Mouse (Mus musculus) hindbrain, embryonic 13.5 days (tissue): ENCODE data around the gene Ankrd6. TPM values are rescaled to one million over a fixed set of nuclear protein-coding genes. Genes with fewer than 3 reads are reported as not detected.

Experiments
- ATAC-seq: fragments of 200-750 bp; cut with Nextera tagmentation; 2 replicates; pipeline ENCODE4 v1.8.0; 2017; ENCODE audit warnings: moderate TSS enrichment; ENCODE audit not compliant: low FRiP score
- H3K27ac ChIP-seq: fragments of 300-500 bp; sonication (generic); 2 replicates; pipeline ENCODE4 v1.5.1; 2015; ENCODE audit warnings: inconsistent platforms, mild to moderate bottlenecking, moderate library complexity
- H3K27me3 ChIP-seq: fragments of 300-500 bp; sonication (generic); 2 replicates; pipeline ENCODE4 v1.6.1; 2015; ENCODE audit warnings: mild to moderate bottlenecking, inconsistent platforms
- H3K36me3 ChIP-seq: fragments of 300-500 bp; sonication (generic); 2 replicates; pipeline ENCODE4 v1.6.1; 2015; ENCODE audit warnings: mild to moderate bottlenecking, inconsistent platforms
- H3K4me1 ChIP-seq: fragments of 300-500 bp; sonication (generic); replicated peaks from 2 replicates; pipeline ENCODE4 v1.6.1; 2015; ENCODE audit warnings: inconsistent platforms
- H3K4me2 ChIP-seq: fragments of 300-500 bp; sonication (generic); 2 replicates; pipeline ENCODE4 v1.6.1; 2015; ENCODE audit warnings: inconsistent platforms, mild to moderate bottlenecking, moderate library complexity
- H3K4me3 ChIP-seq: fragments of 300-500 bp; sonication (generic); 2 replicates; pipeline ENCODE4 v1.5.1; 2015; ENCODE audit warnings: mild to moderate bottlenecking, inconsistent platforms
- H3K9ac ChIP-seq: fragments of 300-500 bp; sonication (generic); 2 replicates; pipeline ENCODE4 v1.6.1; 2015; ENCODE audit warnings: mild to moderate bottlenecking, inconsistent platforms
- H3K9me3 ChIP-seq: fragments of 300-500 bp; sonication (generic); 2 replicates; pipeline ENCODE4 v1.6.1; 2016; ENCODE audit warnings: inconsistent platforms
- WGBS: fragments of 180-500 bp; shearing (Covaris S2); methylation state at CpG from one replicate; pipeline ENCODE4 v1.1.7; 2015; 5-methylcytosine and 5-hydroxymethylcytosine counted together
- polyA plus RNA-seq: library from polyadenylated mRNA; unstranded; fragments of >200 nt; fragmentation: Nextera tagmentation; extraction: Ambion mirVana; gene quantifications from 2 replicates; pipeline ENCODE4 v1.2.1, GENCODE M21; 2015

The Ankrd6 gene
- polyA plus RNA-seq, 1 experiment from 2014 or later: 19.0 TPM

DNA sequence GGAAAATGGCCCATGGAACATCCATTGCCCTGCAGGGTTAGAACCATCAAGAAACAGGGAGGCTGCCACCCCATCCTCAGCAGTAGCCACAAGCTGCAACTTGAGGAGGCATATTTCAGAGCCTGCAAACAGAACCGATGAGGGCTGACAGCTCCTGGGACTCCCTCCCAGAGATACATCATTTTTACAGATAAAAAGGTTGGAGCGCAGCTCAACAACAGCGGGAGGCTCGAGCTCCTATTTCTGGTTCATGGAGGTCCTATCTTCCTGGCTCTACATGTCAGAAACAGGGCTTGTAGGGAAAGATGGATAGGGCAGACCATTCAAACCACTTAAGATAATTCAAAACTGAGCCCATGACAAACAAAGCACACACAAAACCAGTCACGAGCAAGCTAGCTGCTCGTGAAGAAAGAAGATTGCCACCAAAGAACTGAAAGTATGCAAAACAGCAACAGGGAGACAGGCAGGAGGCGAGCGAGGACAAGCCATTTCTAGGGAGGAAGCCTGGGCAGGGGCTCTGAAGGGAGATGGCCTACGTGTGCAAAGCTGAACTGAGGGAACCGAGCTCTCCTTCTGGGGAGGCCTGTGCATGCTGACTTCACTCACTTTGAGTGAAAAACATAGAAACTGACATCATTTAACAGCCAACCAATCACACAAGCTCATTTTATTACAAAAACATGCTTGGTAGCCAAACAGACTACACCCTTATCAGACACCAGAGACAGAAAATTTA is 60.5 kb downstream of the Ankrd6 start:
- Histone ChIP-seq H3K36me3 (peaks cover 6% of the 10 kb centered on the region; the same call in 1 of the 2 replicates), H3K9ac (no peak overlapping the region), H3K4me1 (peaks cover 24% of the 10 kb centered on the region), H3K4me3 (no peak overlapping the region), H3K27ac (peak overlapping the region; percentile 53), H3K4me2 (no peak overlapping the region), H3K27me3 (peaks cover 24% of the 10 kb centered on the region), H3K9me3 (peaks cover 16% of the 10 kb centered on the region)
- no peak for ATAC-seq
- WGBS: 45% methylated on average over 10 of the region's 10 CpGs

DNA sequence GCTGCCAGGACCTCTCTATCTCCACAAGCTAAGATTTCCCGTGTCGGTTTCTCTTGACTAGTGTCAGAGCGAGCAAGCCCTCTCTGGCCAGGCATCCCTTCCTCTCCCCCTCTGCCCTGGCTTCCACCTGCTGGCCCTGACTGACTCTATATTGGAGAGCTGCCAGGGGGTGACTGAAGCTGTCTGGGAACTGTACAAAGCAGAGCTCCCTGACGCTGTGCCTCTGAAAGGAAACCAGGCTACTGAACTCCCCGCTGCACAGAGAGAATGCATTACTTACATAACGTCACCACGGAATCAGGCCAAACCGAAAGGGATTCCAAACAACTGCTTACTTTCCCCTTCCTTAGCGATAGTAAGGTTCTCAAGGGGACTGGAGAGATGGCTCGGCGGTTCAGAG is 61.4 kb downstream of the Ankrd6 start:
- peak; percentile 77 for ATAC-seq
- Histone ChIP-seq H3K9me3 (peaks cover 10% of the 10 kb centered on the region), H3K4me3 (no peak overlapping the region), H3K36me3 (no peaks in the 10 kb centered on the region), H3K9ac (no peak overlapping the region), H3K4me1 (peaks cover 33% of the 10 kb centered on the region), H3K4me2 (0 out of 2 replicates have a peak overlapping the region, but pooled peaks have one; percentile 1), H3K27me3 (peaks cover 24% of the 10 kb centered on the region), H3K27ac (peak overlapping the region; percentile 53)
- WGBS: 34% methylated on average over 11 of the region's 11 CpGs

GRCm38 (mm10) chr4:32886479-32886878 is 64.2 kb downstream of the Ankrd6 start:
- H3K4me3 ChIP-seq: no peak overlapping the region
- 97% methylated on average over 3 of the region's 3 CpGs for WGBS
- no peaks in the 10 kb centered on the region for H3K9me3 ChIP-seq
- no peak overlapping the region for H3K4me2 ChIP-seq
- no peak for ATAC-seq
- peaks cover 39% of the 10 kb centered on the region for H3K27me3 ChIP-seq
- no peak overlapping the region for H3K27ac ChIP-seq
- peaks cover 37% of the 10 kb centered on the region for H3K4me1 ChIP-seq
- H3K36me3 ChIP-seq: no peaks in the 10 kb centered on the region
- no peak overlapping the region for H3K9ac ChIP-seq

GRCm38 (mm10) chr4:32884599-32884998 is 66.0 kb downstream of the Ankrd6 start:
- peaks cover 21% of the 10 kb centered on the region for H3K4me1 ChIP-seq
- ATAC-seq: peak; percentile 45; the same call in 1 of the 2 replicates
- H3K9ac ChIP-seq: no peak overlapping the region
- H3K36me3 ChIP-seq: no peaks in the 10 kb centered on the region
- WGBS: 27% methylated on average over 9 of the region's 9 CpGs
- peaks cover 49% of the 10 kb centered on the region for H3K27me3 ChIP-seq
- H3K4me3 ChIP-seq: no peak overlapping the region
- H3K4me2 ChIP-seq: no peak overlapping the region
- no peaks in the 10 kb centered on the region for H3K9me3 ChIP-seq
- H3K27ac ChIP-seq: no peak overlapping the region

GRCm38 (mm10) chr4:32881001-32881400 is 69.6 kb downstream of the Ankrd6 start:
- no peak overlapping the region for H3K9ac ChIP-seq
- no peak for ATAC-seq
- 76% methylated on average over 4 of the region's 4 CpGs for WGBS
- no peaks in the 10 kb centered on the region for H3K9me3 ChIP-seq
- peaks cover 32% of the 10 kb centered on the region for H3K27me3 ChIP-seq
- no peak overlapping the region for H3K27ac ChIP-seq
- no peaks in the 10 kb centered on the region for H3K36me3 ChIP-seq
- H3K4me3 ChIP-seq: no peak overlapping the region
- peaks cover 13% of the 10 kb centered on the region for H3K4me1 ChIP-seq
- H3K4me2 ChIP-seq: no peak overlapping the region

DNA sequence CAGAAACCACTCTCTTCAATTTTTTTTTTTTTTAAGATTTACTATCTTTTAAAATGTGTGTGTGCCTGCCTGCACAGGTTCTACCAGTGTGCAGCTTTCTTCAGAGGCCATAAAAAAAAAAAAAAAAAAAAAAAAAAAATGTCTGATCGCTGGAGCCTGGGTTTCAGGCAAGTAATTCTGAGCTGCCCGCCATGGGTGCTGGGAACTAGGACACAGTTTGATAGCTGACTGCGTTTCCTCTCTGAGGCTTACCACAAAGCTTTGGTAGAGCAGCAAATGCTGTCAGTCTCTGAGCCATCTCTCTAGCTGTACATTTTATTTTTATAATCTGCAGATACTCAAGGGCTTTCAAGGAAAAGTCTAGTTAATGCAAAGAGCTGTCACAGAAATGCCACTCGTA is 76.0 kb downstream of the Ankrd6 start:
- Histone ChIP-seq H3K27ac (no peak overlapping the region), H3K4me1 (no peaks in the 10 kb centered on the region), H3K9me3 (no peaks in the 10 kb centered on the region), H3K9ac (no peak overlapping the region), H3K4me2 (no peak overlapping the region), H3K36me3 (no peaks in the 10 kb centered on the region), H3K27me3 (0 out of 2 replicates have a peak, but pooled peaks cover 4% of the 10 kb centered on the region), H3K4me3 (no peak overlapping the region)
- ATAC-seq: no peak
- WGBS: 90% methylated on average over 4 of the region's 4 CpGs

DNA sequence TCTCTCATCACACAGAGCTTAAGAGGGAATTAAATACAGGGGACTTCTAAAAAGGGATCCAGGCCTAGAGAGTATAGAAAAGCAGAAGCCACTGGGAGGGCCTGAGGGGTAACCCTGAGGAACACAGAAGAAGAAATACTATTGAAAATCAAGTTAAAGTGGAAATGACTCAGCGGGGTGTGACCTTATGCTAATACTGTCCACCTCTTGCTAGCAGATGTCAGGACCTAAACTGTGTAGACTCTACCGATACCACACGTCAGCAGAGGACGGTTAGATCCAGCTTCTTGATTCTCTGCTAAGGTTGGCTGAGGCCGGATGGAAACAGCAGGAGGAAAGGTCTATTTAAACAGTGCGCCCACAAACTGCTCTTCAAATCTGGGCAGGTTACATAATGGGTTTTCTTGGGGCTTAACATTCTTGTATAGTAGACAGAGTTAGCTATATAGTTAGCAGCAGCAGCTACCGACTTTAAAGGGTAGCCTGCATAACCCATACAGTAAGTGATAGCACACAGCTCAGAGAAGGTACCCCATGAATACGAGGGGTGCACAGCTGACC is 78.4 kb downstream of the Ankrd6 start:
- Histone ChIP-seq H3K4me3 (no peak overlapping the region), H3K4me2 (no peak overlapping the region)
- 82% methylated on average over 8 of the region's 8 CpGs for WGBS

DNA sequence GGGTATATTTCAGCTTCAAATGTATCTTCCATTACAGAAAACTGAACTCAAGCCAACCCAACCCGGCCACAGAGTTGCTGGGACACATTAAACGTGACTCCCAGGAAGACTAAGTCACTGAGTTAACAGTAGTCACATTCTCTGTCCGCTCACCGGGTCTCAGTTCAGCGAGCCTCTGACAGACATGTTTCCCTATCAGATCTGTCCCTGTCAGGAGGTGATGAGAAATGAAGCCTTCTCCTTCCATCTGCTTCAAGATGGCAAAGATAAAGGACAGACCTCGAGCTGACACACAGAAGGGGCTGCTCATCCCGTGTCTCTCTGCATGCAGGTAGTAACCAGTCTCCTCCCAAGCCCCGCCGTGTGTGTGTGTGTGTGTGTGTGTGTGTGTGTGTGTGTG is 81.3 kb downstream of the Ankrd6 start:
- H3K9ac ChIP-seq: no peak overlapping the region
- H3K27me3 ChIP-seq: peaks cover 11% of the 10 kb centered on the region
- no peaks in the 10 kb centered on the region for H3K36me3 ChIP-seq
- H3K4me3 ChIP-seq: no peak overlapping the region
- H3K4me2 ChIP-seq: no peak overlapping the region
- H3K9me3 ChIP-seq: no peaks in the 10 kb centered on the region
- ATAC-seq: no peak
- H3K4me1 ChIP-seq: peaks cover 5% of the 10 kb centered on the region
- WGBS: 72% methylated on average over 9 of the region's 9 CpGs
- no peak overlapping the region for H3K27ac ChIP-seq

More for the DNA sequence above, 78.4 kb downstream of the Ankrd6 start:
- Histone ChIP-seq H3K9me3 (no peaks in the 10 kb centered on the region), H3K27me3 (0 out of 2 replicates have a peak, but pooled peaks cover 4% of the 10 kb centered on the region), H3K27ac (no peak overlapping the region), H3K4me1 (no peaks in the 10 kb centered on the region), H3K36me3 (no peaks in the 10 kb centered on the region), H3K9ac (no peak overlapping the region)
- ATAC-seq: no peak

GRCm38 (mm10) chr4:32868858-32869257 is 81.8 kb downstream of the Ankrd6 start:
- Histone ChIP-seq H3K9ac (no peak overlapping the region), H3K27ac (no peak overlapping the region), H3K9me3 (no peaks in the 10 kb centered on the region), H3K4me2 (no peak overlapping the region), H3K4me1 (peaks cover 10% of the 10 kb centered on the region), H3K27me3 (peaks cover 11% of the 10 kb centered on the region), H3K4me3 (no peak overlapping the region), H3K36me3 (no peaks in the 10 kb centered on the region)
- ATAC-seq: no peak
- WGBS: 80% methylated on average over 8 of the region's 8 CpGs

GRCm38 (mm10) chr4:32868437-32868836 is 82.2 kb downstream of the Ankrd6 start:
- H3K27ac ChIP-seq: no peak overlapping the region
- H3K9ac ChIP-seq: no peak overlapping the region
- peaks cover 14% of the 10 kb centered on the region for H3K4me1 ChIP-seq
- WGBS: 94% methylated on average over 4 of the region's 4 CpGs
- H3K36me3 ChIP-seq: no peaks in the 10 kb centered on the region
- no peak overlapping the region for H3K4me3 ChIP-seq
- no peaks in the 10 kb centered on the region for H3K9me3 ChIP-seq
- ATAC-seq: no peak
- no peak overlapping the region for H3K4me2 ChIP-seq
- H3K27me3 ChIP-seq: peaks cover 11% of the 10 kb centered on the region

GRCm38 (mm10) chr4:32867460-32867859 is 83.2 kb downstream of the Ankrd6 start:
- peaks cover 24% of the 10 kb centered on the region for H3K4me1 ChIP-seq
- no peak overlapping the region for H3K4me2 ChIP-seq
- no peak overlapping the region for H3K9ac ChIP-seq
- no peaks in the 10 kb centered on the region for H3K36me3 ChIP-seq
- ATAC-seq: no peak
- no peak overlapping the region for H3K27ac ChIP-seq
- H3K9me3 ChIP-seq: no peaks in the 10 kb centered on the region
- no peak overlapping the region for H3K4me3 ChIP-seq
- 92% methylated on average over 6 of the region's 6 CpGs for WGBS
- peaks cover 11% of the 10 kb centered on the region for H3K27me3 ChIP-seq

DNA sequence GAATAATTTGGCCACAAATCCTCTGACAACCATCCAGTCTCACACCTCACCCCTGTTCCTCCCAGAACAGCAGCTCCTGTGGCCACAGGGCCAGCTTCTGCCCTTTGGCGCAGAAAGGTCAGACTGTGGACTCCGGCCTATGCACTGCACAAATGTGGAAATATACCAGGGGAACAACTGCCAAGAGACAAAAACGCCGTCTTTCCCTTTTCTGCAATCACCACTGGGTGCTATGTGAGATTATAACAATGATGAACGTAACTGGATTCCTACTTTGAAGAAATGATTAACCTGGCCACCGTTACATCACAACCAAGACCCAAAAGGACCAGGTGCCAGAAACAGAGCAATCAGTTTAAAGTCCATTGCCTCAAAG is 85.8 kb downstream of the Ankrd6 start:
- Histone ChIP-seq H3K27me3 (peaks cover 14% of the 10 kb centered on the region), H3K27ac (no peak overlapping the region), H3K36me3 (no peaks in the 10 kb centered on the region), H3K9ac (peak overlapping the region; percentile 73), H3K4me3 (no peak overlapping the region), H3K4me1 (peaks cover 50% of the 10 kb centered on the region), H3K9me3 (no peaks in the 10 kb centered on the region), H3K4me2 (peak overlapping the region; percentile 64)
- 77% methylated on average over 6 of the region's 6 CpGs for WGBS
- no peak for ATAC-seq
